ENCODE assay signal across 11 mouse cellular contexts in the genomic region with DNA sequence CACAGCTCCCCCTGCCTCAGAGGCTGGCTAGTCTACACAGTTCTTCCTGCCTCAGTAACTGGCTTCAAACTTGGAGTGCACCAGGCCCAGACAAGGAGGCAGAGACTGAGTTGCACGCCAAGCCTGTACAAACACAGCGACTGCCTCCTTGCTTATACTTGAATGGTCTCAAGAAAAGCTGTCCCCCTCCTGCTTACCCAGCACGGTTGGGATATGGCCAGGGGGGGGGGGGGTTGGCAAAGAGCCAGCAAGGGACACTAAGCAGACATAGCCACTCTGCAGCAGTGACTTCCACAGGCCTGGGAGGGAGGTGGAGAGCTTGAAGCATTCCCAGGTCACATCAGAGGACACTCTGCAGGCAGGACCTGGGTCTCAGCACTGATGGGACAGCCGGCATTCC.
A peak's percentile ranks its signal among the peaks of the same experiment; 100 is the strongest.
DNase-seq lines count a peak whose midpoint lies in the region; ATAC-seq and TF ChIP-seq lines count a peak whose summit lies in the region.
"Had no signal": no experiment of that assay in that cellular context is flagged by ENCODE, and none has a peak within 500 bp of the region (broad histone marks: within the 10 kb centered on the region; RNA-seq: fewer than 3 reads in every experiment).

No protein-coding gene starts in this region.

- peak; percentile 82 for ATAC-seq in heart, postnatal 0 days (ENCODE audit: insufficient read depth, low read depth)
- ATAC-seq in embryonic facial prominence, embryonic 12.5 days (ENCODE audit: insufficient number of reproducible peaks, insufficient read depth, low FRiP score, low TSS enrichment), result peak; percentile 53; the same call in 1 of the 2 replicates
- ATAC-seq in hindbrain, embryonic 11.5 days (ENCODE audit: low FRiP score), result peak; percentile 28; the same call in 1 of the 2 replicates
- ATAC-seq in midbrain, embryonic 11.5 days (ENCODE audit: low FRiP score), result peak; percentile 34; the same call in 1 of the 2 replicates
- no peak for ATAC-seq in erythroblast, adult 5-6 weeks (replicated peaks; ENCODE audit: low FRiP score, poor library complexity, severe bottlenecking)

- H3K27me3 ChIP-seq in heart, postnatal 0 days (ENCODE audit: control insufficient read depth, insufficient read depth, low read length), result no peaks in the 10 kb centered on the region
- H3K27me3 ChIP-seq in embryonic facial prominence, embryonic 12.5 days, result no peaks in the 10 kb centered on the region
- no peaks in the 10 kb centered on the region for H3K27me3 ChIP-seq in hindbrain, embryonic 11.5 days (ENCODE audit: control insufficient read depth, insufficient read depth, low read length)
- no peaks in the 10 kb centered on the region for H3K27me3 ChIP-seq in midbrain, embryonic 11.5 days (ENCODE audit: control insufficient read depth, insufficient read depth, low read length)
- H3K27me3 ChIP-seq: CH12.LX had no signal

- 20% methylated on average over 4 of the region's 4 CpGs for WGBS in heart, postnatal 0 days
- 26% methylated on average over 4 of the region's 4 CpGs for WGBS in embryonic facial prominence, embryonic 12.5 days
- 49% methylated on average over 4 of the region's 4 CpGs for WGBS in hindbrain, embryonic 11.5 days
- WGBS in midbrain, embryonic 11.5 days, result 42% methylated on average over 4 of the region's 4 CpGs

- no peaks in the 10 kb centered on the region for H3K9me3 ChIP-seq in heart, postnatal 0 days (replicated peaks; ENCODE audit: control insufficient read depth, low read length)
- H3K9me3 ChIP-seq in embryonic facial prominence, embryonic 12.5 days, result no peaks in the 10 kb centered on the region
- H3K9me3 ChIP-seq in hindbrain, embryonic 11.5 days (ENCODE audit: control insufficient read depth, low read length), result no peaks in the 10 kb centered on the region
- H3K9me3 ChIP-seq in midbrain, embryonic 11.5 days (ENCODE audit: control insufficient read depth, low read length), result no peaks in the 10 kb centered on the region

- peak; percentile 48 for DNase-seq in heart, postnatal 0 days (ENCODE audit: low spot score)
- DNase-seq in heart, adult 8-10 months (ENCODE audit: low spot score), result no peak
- DNase-seq in hindbrain, embryonic 11.5 days (ENCODE audit: low spot score), result no peak
- DNase-seq in midbrain, embryonic 11.5 days (ENCODE audit: low spot score, missing footprints), result no peak
- DNase-seq in adrenal gland, postnatal 10 days, result no peak
- DNase-seq in layer of hippocampus, adult 11-12 months (ENCODE audit: low spot score), result no peak
- DNase-seq: adrenal gland, adult 8-10 months had no signal

- H3K9ac ChIP-seq in heart, postnatal 0 days (replicated peaks; ENCODE audit: low read depth, low read length), result no peak overlapping the region
- no peak overlapping the region for H3K9ac ChIP-seq in embryonic facial prominence, embryonic 12.5 days
- H3K9ac ChIP-seq in hindbrain, embryonic 11.5 days (ENCODE audit: low read depth, low read length), result no peak overlapping the region
- no peak overlapping the region for H3K9ac ChIP-seq in midbrain, embryonic 11.5 days (ENCODE audit: low read length)

- H3K4me2 ChIP-seq in heart, postnatal 0 days (ENCODE audit: low read depth, low read length), result no peak overlapping the region
- H3K4me2 ChIP-seq in embryonic facial prominence, embryonic 12.5 days (replicated peaks), result no peak overlapping the region
- H3K4me2 ChIP-seq in hindbrain, embryonic 11.5 days (replicated peaks; ENCODE audit: low read depth, low read length), result no peak overlapping the region
- no peak overlapping the region for H3K4me2 ChIP-seq in midbrain, embryonic 11.5 days

- no peak; the same call in 1 of the 2 replicates for TF ChIP-seq CTCF in heart, postnatal 0 days (IDR thresholded peaks at IDR 0.05; ENCODE audit: low read depth)

- no peak for TF ChIP-seq EP300 in heart, postnatal 0 days (IDR thresholded peaks at IDR 0.05; ENCODE audit: low read depth)

- H3K4me1 ChIP-seq in heart, postnatal 0 days (ENCODE audit: control insufficient read depth, insufficient read depth), result peaks cover 7% of the 10 kb centered on the region; the same call in 1 of the 2 replicates
- peaks cover 35% of the 10 kb centered on the region for H3K4me1 ChIP-seq in embryonic facial prominence, embryonic 12.5 days
- H3K4me1 ChIP-seq in hindbrain, embryonic 11.5 days (replicated peaks; ENCODE audit: control insufficient read depth, insufficient read depth, low read length), result no peaks in the 10 kb centered on the region
- H3K4me1 ChIP-seq in midbrain, embryonic 11.5 days (ENCODE audit: control insufficient read depth, insufficient read depth, low read length), result peaks cover 8% of the 10 kb centered on the region; the same call in 1 of the 2 replicates

- H3K27ac ChIP-seq in heart, postnatal 0 days (ENCODE audit: low read depth), result no peak overlapping the region
- peak overlapping the region; percentile 23 for H3K27ac ChIP-seq in embryonic facial prominence, embryonic 12.5 days
- no peak overlapping the region for H3K27ac ChIP-seq in hindbrain, embryonic 11.5 days (ENCODE audit: low read depth, low read length)
- H3K27ac ChIP-seq in midbrain, embryonic 11.5 days (ENCODE audit: low read depth, low read length), result no peak overlapping the region

- H3K36me3 ChIP-seq in heart, postnatal 0 days (replicated peaks; ENCODE audit: control insufficient read depth, insufficient read depth, low read length), result no peaks in the 10 kb centered on the region
- H3K36me3 ChIP-seq in embryonic facial prominence, embryonic 12.5 days, result peaks cover 9% of the 10 kb centered on the region; the same call in 1 of the 2 replicates
- no peaks in the 10 kb centered on the region for H3K36me3 ChIP-seq in hindbrain, embryonic 11.5 days (ENCODE audit: control insufficient read depth, insufficient read depth, low read length)
- H3K36me3 ChIP-seq in midbrain, embryonic 11.5 days (ENCODE audit: control insufficient read depth, insufficient read depth, low read length), result no peaks in the 10 kb centered on the region

- no peak overlapping the region for H3K4me3 ChIP-seq in heart, postnatal 0 days (ENCODE audit: low read depth, low read length)
- no peak overlapping the region for H3K4me3 ChIP-seq in embryonic facial prominence, embryonic 12.5 days
- no peak overlapping the region for H3K4me3 ChIP-seq in hindbrain, embryonic 11.5 days (ENCODE audit: low read depth, low read length)
- H3K4me3 ChIP-seq in midbrain, embryonic 11.5 days (ENCODE audit: low read depth, low read length), result no peak overlapping the region
- H3K4me3 ChIP-seq: erythroblast, embryonic 14.5 days had no signal
